Mouse (Mus musculus) embryonic facial prominence, embryonic 10.5 days (tissue): Measurements from ENCODE around the gene Cpxm2. TPM values are rescaled to one million over a fixed set of nuclear protein-coding genes. Genes with fewer than 3 reads are reported as not detected.

Source experiments
- DNase-seq: peaks from one replicate; pipeline ENCODE4 v3.0.0-alpha.2; 2017; ENCODE audit warnings: low spot score
- H3K27ac ChIP-seq: fragments of 300-500 bp; sonication (generic); replicated peaks from 2 replicates; pipeline ENCODE4 v1.5.1; 2016; ENCODE audit warnings: mild to moderate bottlenecking
- H3K27me3 ChIP-seq: fragments of 300-500 bp; sonication (generic); replicated peaks from 2 replicates; pipeline ENCODE4 v1.6.1; 2016; ENCODE audit warnings: low read depth, mild to moderate bottlenecking; ENCODE audit not compliant: poor library complexity, severe bottlenecking
- H3K36me3 ChIP-seq: fragments of 300-500 bp; sonication (generic); replicated peaks from 2 replicates; pipeline ENCODE4 v1.6.1; 2016; ENCODE audit warnings: mild to moderate bottlenecking, moderate library complexity
- H3K4me1 ChIP-seq: fragments of 300-500 bp; sonication (generic); 2 replicates; pipeline ENCODE4 v1.6.1; 2016
- H3K4me3 ChIP-seq: fragments of 300-500 bp; sonication (generic); 2 replicates; pipeline ENCODE4 v1.5.1; 2016; ENCODE audit warnings: mild to moderate bottlenecking, moderate library complexity
- H3K9me3 ChIP-seq: fragments of 300-500 bp; sonication (generic); 2 replicates; pipeline ENCODE4 v1.6.1; 2016; ENCODE audit warnings: mild to moderate bottlenecking
- WGBS: fragments of 180-500 bp; shearing (Covaris S2); methylation state at CpG from one replicate; pipeline ENCODE4 v1.1.7; 2016; 5-methylcytosine and 5-hydroxymethylcytosine counted together
- polyA plus RNA-seq: library from polyadenylated mRNA; unstranded; fragments of >200 nt; fragmentation: Nextera tagmentation; extraction: Ambion mirVana; gene quantifications from 2 replicates; pipeline ENCODE4 v1.2.1, GENCODE M21; 2016

Gene Cpxm2
- polyA plus RNA-seq, 1 experiment from 2014 or later: 2.5 TPM

DNA sequence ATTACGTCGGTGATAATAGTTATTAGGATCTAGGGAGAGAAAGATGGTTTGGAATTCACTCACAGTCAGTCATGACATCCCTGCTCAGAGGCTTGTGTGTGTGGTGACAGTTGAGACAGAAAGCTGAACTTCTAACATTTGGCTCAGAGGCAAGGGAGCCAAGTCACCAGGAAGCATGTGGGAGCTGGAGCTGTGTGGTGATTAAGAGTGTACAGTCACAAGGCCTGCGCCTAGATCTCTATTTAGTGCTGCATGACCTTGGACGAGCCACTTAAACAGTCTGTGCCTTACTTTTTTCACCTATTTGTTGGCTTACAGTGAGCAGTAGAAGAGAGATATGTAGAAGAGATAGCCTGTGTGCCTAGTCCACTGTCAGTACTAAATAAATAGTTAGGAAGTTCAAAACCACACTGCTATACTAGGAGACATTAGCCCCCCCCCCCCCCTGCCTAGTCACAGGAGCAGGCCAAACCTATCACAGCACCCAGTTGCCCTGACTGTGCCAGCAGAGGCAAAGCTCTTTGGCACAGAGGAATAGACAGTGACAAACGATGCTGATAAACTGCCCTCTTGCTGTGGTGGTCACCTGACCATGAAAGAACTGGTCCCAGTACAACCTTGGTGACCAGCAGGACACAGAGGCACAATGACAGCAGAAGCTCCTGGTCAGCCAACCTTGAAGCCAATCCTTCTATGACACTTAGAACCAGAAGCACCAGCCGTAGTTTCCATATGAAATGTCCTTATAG lies 83.5 kb downstream of the Cpxm2 start:
- WGBS: 83% methylated on average over 6 of the region's 6 CpGs
- H3K9me3 ChIP-seq: no peaks in the 10 kb centered on the region
- H3K4me1 ChIP-seq: no peaks in the 10 kb centered on the region
- no peak overlapping the region for H3K27ac ChIP-seq
- DNase-seq: no peak
- no peaks in the 10 kb centered on the region for H3K36me3 ChIP-seq
- no peaks in the 10 kb centered on the region for H3K27me3 ChIP-seq
- H3K4me3 ChIP-seq: no peak overlapping the region

DNA sequence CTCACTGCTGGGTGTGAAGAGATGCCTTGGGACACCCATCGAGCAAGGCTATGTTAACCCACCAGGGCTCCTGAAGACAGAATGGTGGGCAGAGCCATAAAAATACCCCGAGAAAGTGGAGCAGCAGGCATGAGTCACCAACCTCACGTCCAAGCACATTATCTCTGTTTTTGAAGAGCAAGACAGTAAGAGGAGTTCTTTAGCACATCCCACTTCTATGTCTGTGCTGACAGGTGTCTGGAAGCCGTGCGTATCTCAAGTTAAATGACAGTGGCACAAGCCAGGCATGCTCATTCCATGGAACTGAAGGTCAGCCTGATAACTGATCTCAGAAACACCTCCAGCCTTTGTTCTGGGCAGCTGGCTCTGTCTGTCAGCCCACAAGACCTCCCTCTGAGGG lies 86.6 kb downstream of the Cpxm2 start:
- no peak for DNase-seq
- WGBS: 87% methylated on average over 5 of the region's 5 CpGs
- Histone ChIP-seq H3K4me1 (no peaks in the 10 kb centered on the region), H3K9me3 (no peaks in the 10 kb centered on the region), H3K27ac (no peak overlapping the region), H3K4me3 (no peak overlapping the region), H3K36me3 (no peaks in the 10 kb centered on the region), H3K27me3 (no peaks in the 10 kb centered on the region)

DNA sequence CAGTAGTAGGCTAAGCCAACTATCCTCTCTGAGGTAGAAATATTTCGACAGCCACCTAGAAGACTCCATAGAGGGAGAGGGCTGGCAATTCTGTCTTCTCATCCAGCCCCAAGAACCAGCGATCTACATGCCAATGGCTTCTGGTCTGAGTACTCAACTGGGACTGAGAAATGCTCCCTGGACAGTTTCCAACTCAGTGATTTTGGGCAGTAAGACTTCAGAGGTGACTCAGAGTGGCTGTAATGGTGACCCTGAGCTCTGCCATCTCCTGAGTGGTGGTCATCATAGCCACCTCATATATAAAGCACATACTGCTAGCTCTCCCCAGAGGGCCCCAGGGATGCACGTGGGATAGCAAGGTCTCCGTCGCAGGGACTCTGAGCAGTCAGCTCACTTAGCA lies 87.0 kb downstream of the Cpxm2 start:
- Histone ChIP-seq H3K36me3 (no peaks in the 10 kb centered on the region), H3K27me3 (no peaks in the 10 kb centered on the region), H3K27ac (no peak overlapping the region), H3K4me1 (no peaks in the 10 kb centered on the region), H3K4me3 (no peak overlapping the region), H3K9me3 (no peaks in the 10 kb centered on the region)
- DNase-seq: no peak
- WGBS: 88% methylated on average over 5 of the region's 5 CpGs

DNA sequence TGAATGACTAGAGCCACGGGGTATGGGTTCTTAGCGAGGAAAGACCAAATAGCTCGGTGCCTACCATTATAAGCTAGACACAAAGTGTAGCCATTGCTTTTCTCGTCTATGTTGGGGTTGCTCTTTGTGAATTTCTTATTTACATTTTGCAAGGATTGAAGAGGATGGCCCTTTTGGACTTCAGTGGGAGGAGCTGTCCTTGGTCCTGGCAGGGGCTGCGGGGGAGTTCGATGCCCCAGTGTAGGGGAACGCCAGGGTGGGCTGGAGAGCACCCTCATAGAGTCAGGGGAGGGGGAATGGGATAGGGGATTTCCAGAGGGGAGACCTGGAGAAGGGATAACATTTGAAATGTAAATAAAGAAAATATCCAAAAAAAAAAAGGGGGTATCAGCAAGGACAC lies 94.4 kb downstream of the Cpxm2 start:
- WGBS: 82% methylated on average over 7 of the region's 7 CpGs
- DNase-seq: peak; percentile 59
- no peaks in the 10 kb centered on the region for H3K27me3 ChIP-seq
- no peaks in the 10 kb centered on the region for H3K4me1 ChIP-seq
- H3K4me3 ChIP-seq: no peak overlapping the region
- H3K27ac ChIP-seq: no peak overlapping the region
- H3K36me3 ChIP-seq: no peaks in the 10 kb centered on the region
- no peaks in the 10 kb centered on the region for H3K9me3 ChIP-seq

DNA sequence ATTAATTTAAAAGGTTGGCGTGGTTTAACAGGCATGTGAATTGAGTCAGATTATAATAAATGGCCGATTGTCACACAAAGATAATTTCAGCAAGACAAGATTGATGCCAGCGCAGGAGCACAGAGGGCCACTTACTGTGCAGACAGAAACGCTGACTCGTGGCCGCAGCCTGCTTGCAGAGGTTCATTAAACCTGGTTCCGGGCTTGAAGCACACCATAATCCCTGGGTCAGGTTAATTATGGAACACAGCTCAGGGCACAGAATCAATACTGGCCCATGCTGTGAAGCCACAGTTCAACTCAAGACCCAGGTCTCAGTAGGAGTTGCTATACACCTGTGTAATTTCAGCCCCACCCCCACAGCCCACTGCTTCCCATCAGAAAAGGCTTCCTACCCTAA lies 98.0 kb downstream of the Cpxm2 start:
- no peak overlapping the region for H3K27ac ChIP-seq
- H3K36me3 ChIP-seq: no peaks in the 10 kb centered on the region
- DNase-seq: no peak
- no peak overlapping the region for H3K4me3 ChIP-seq
- no peaks in the 10 kb centered on the region for H3K27me3 ChIP-seq
- 75% methylated on average over 7 of the region's 7 CpGs for WGBS
- no peaks in the 10 kb centered on the region for H3K9me3 ChIP-seq
- no peaks in the 10 kb centered on the region for H3K4me1 ChIP-seq

DNA sequence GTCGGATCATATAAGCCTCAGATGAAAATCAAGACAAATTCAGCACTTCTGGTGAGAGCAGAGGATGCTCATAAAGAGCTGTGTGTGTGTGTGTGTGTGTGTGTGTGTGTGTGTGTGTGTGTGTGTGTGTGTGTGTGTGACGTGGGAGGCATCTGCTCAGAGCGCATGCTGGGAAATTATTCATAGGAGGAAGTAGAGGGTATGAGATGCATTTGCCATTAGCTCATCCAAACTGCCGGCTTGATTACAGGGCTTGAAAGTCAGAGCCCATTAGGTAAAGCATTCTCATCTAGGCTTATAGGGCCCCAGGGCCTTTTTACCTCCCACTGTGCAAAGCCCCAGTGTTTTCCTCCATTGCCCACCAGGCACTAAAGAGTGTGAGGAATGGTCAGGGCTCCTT lies 107.9 kb downstream of the Cpxm2 start:
- H3K27ac ChIP-seq: no peak overlapping the region
- WGBS: 61% methylated on average over 4 of the region's 4 CpGs
- H3K36me3 ChIP-seq: no peaks in the 10 kb centered on the region
- no peak for DNase-seq
- no peak overlapping the region for H3K4me3 ChIP-seq
- H3K27me3 ChIP-seq: no peaks in the 10 kb centered on the region
- peaks cover 13% of the 10 kb centered on the region for H3K4me1 ChIP-seq
- no peaks in the 10 kb centered on the region for H3K9me3 ChIP-seq

DNA sequence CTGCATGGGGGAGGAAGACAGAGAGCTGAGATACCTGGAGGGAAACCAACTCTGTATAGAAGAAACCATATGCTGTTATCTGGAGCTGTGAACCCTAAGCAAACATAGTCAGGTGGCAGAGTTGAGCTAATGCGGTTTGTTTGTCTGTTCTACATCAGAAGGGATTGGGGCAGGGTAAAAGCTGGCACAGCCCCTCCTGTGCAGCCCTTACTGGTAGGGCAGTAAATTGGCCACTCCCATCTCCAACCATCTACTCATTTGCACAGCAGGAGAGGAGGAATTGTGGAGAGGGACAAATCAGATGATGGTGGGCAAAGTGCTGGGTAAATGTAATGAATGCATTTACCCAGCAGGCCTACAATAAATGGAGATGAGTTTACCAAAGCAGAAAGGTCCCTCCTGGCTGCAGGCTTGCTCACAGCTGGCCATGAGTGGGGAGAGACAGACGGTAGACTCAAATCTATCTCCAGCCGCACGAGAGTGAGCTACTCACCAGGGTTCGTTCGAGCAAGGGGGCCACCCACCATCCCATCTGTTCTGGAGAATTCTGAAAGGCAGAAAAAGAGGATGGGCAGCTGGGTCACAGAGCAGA lies 122.5 kb downstream of the Cpxm2 start:
- H3K4me1 ChIP-seq: peaks cover 28% of the 10 kb centered on the region
- H3K9me3 ChIP-seq: no peaks in the 10 kb centered on the region
- H3K27ac ChIP-seq: no peak overlapping the region
- H3K36me3 ChIP-seq: no peaks in the 10 kb centered on the region
- DNase-seq: no peak
- no peaks in the 10 kb centered on the region for H3K27me3 ChIP-seq
- H3K4me3 ChIP-seq: no peak overlapping the region
- 67% methylated on average over 6 of the region's 6 CpGs for WGBS

DNA sequence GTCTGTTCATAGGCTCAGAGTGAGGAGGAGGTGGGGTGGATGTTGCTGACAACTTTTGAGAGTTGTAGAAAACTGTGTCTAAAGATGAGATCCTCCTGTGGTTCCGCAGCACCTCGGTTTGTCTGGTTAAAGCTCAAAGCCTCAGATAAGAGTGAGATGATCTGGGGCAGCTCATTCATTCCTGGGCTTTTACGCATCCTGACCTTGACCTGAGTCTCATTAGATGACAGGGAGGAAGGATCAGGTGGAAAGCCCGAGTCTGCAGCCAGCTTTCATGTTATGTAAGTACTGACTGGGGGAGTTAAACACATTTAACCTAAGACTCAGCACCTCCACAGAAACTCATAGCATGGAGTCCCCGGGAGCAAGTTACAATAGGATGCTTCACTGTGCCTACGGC lies 127.9 kb downstream of the Cpxm2 start:
- H3K27me3 ChIP-seq: no peaks in the 10 kb centered on the region
- no peak overlapping the region for H3K4me3 ChIP-seq
- WGBS: 71% methylated on average over 6 of the region's 6 CpGs
- no peaks in the 10 kb centered on the region for H3K36me3 ChIP-seq
- H3K27ac ChIP-seq: no peak overlapping the region
- H3K4me1 ChIP-seq: peaks cover 17% of the 10 kb centered on the region; the same call in 1 of the 2 replicates
- no peaks in the 10 kb centered on the region for H3K9me3 ChIP-seq
- DNase-seq: no peak

DNA sequence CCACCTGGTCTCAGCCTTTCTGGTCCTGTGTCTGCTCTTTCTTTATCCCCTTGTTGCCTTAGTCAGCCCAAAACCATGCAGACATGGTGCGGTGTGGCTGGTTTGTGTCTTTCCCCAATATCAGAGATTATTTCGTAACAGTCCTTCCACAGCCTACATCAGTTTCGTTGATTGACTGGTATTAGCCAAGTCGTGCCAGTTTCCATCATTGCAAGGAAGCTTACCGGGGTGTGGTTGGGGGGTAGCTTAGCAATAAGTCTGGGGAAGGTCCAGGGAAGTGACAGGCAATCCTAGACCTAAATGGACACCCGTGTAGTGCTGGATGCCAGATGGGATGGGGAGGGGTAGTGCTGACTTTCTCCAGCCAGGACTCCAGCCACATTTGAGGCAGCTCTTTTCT lies 128.9 kb downstream of the Cpxm2 start:
- WGBS: 68% methylated on average over 6 of the region's 6 CpGs
- Histone ChIP-seq H3K36me3 (no peaks in the 10 kb centered on the region), H3K9me3 (no peaks in the 10 kb centered on the region), H3K4me1 (peaks cover 12% of the 10 kb centered on the region; the same call in 1 of the 2 replicates), H3K27me3 (no peaks in the 10 kb centered on the region), H3K27ac (no peak overlapping the region), H3K4me3 (no peak overlapping the region)
- DNase-seq: no peak

DNA sequence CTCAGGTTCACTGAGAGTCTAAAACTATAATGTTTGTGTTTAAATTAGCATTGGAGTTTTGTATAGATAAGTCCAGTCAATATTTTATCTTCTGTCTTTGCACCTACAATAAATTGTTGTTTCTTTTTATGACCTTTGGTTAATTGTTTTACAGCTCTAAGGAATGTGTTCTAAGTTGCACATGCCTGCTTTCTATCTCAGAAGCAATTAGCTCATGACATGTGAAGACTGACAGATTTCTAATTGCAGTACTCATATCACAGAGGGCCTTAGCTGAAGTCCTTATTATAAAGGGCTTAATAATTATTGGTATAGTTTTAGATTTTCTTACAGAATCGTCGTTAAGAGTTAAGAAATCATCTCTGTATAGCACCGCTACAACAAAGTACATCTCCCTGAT lies 138.6 kb downstream of the Cpxm2 start:
- DNase-seq: no peak
- H3K4me1 ChIP-seq: peaks cover 25% of the 10 kb centered on the region
- no peaks in the 10 kb centered on the region for H3K36me3 ChIP-seq
- no peaks in the 10 kb centered on the region for H3K9me3 ChIP-seq
- no peak overlapping the region for H3K4me3 ChIP-seq
- WGBS: 71% methylated on average over 3 of the region's 3 CpGs
- H3K27me3 ChIP-seq: no peaks in the 10 kb centered on the region
- H3K27ac ChIP-seq: no peak overlapping the region

DNA sequence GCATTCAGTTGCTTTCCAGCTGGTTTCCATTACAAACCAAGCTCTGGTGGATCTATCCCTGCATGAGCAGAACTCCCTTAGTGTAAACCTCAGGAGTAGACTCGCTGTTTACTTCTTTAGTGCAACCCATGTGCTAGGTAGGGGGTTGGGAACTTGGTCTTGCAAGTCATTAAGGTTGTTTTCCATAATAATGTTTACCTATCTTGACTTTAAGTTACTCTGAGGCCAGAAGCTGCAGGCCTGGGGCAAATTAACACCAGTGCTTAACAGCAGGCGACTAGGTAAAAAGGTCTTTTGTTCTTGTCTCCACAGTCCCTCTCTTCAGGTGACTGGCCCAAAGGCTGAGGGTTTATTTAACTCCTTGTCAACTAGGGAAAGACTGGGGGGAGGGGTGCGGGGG lies 139.3 kb downstream of the Cpxm2 start:
- peaks cover 25% of the 10 kb centered on the region for H3K4me1 ChIP-seq
- H3K4me3 ChIP-seq: no peak overlapping the region
- no peaks in the 10 kb centered on the region for H3K36me3 ChIP-seq
- peak; percentile 24 for DNase-seq
- H3K9me3 ChIP-seq: no peaks in the 10 kb centered on the region
- H3K27ac ChIP-seq: no peak overlapping the region
- no peaks in the 10 kb centered on the region for H3K27me3 ChIP-seq
- 5% methylated on average over 3 of the region's 3 CpGs for WGBS

DNA sequence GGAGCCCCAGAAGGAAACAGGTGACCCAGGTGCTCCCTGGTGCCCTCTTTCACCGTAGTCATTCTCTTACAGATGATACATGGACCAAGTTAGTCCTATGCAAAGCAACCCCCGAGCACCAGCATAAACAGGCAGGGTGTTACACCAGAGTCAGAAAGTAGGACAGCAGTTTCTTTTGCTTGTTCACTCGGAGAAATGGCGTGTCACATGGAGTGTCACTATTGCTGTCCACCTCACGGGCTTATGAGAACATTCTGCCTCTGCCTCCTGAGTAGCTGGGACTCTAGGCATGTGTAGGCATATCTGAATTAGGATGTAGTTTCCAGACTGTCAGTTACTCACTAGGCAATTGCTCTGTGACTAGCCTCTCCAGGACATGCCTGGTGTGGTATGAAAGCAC lies 140.6 kb downstream of the Cpxm2 start:
- Histone ChIP-seq H3K27me3 (no peaks in the 10 kb centered on the region), H3K4me3 (no peak overlapping the region), H3K9me3 (no peaks in the 10 kb centered on the region), H3K4me1 (peaks cover 25% of the 10 kb centered on the region), H3K27ac (no peak overlapping the region), H3K36me3 (no peaks in the 10 kb centered on the region)
- no peak for DNase-seq
- 76% methylated on average over 5 of the region's 5 CpGs for WGBS

DNA sequence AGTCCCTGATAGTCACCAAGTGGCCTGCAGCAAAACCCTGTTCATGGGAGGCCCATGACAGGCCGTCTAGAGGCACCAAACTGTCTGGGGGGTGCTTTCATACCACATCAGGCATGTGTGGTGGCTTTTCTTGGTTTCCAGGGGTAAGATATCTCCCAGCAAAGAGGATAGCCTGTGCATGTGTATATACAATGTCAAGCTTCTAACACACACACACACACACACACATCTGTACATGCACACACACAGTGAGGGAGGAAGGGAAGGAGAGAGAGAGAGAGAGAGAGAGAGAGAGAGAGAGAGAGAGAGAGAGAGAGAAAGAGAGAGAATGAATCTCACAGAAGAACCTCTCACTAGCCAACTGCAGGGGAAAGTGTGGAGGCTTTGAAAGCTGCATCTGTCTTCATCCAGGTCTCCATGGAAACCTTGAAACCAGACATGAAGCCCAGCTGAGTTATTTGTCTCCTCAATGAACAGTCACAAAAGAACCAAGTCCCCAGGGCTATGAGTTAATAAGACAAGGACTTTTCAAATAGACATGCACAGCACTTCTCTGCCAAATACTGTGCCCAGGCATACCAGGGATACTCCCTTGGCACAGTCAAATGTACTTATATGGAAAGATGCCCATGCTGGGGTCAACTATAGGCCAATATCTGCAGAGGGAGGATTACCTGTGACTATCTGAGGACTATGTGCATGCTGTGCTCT lies 141.4 kb downstream of the Cpxm2 start:
- 45% methylated on average over 1 of the region's 1 CpGs for WGBS
- no peak overlapping the region for H3K27ac ChIP-seq
- H3K36me3 ChIP-seq: no peaks in the 10 kb centered on the region
- no peaks in the 10 kb centered on the region for H3K9me3 ChIP-seq
- DNase-seq: no peak
- H3K4me3 ChIP-seq: no peak overlapping the region
- H3K4me1 ChIP-seq: peaks cover 25% of the 10 kb centered on the region
- H3K27me3 ChIP-seq: no peaks in the 10 kb centered on the region
